Mouse (Mus musculus) layer of hippocampus, adult 9-10 months (tissue): ENCODE data around the gene Atp2a3.

Experiments used
- DNase-seq: peaks from one replicate; pipeline ENCODE4 v3.0.0; 2022; ENCODE audit warnings: low spot score

The Atp2a3 gene

DNA sequence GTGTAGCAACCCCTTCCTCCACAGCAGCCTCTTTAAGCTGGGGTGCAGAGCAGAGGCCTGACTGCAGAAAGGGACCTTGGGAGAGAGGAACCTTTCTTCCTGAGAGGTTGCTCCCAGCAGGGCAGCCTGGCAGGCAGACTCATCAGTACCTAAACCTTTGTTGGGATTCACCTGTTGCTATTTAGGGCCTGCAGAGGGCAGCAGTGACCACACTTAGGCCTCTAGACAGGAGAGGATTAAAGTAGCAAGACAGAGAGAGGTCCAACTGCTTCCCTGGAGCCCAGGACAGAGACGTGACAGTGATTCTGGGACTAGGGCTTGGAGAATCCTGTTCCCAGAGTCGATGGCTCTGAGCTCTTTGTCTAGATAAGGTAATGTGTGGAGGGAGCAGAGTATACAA is 45.4 kb downstream of the Atp2a3 start:
- no peak for DNase-seq

DNA sequence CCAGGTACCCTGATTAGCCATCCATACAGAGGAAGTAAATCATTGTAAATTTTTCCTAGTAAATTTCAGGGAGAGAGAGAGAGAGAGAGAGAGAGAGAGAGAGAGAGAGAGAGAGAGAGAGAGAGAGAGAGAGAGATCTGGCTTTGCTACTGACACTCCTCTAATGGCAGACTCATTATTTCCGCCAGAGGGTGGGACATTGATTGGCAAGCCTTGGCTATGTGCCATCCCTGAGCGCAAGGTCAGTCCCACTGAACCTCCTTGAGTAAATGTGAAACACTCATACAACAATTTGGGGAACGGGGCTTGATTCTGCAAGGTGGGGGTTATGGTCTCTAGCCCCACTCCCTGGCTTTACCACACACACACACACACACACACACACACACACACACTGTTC is 46.1 kb downstream of the Atp2a3 start:
- DNase-seq = no peak

DNA sequence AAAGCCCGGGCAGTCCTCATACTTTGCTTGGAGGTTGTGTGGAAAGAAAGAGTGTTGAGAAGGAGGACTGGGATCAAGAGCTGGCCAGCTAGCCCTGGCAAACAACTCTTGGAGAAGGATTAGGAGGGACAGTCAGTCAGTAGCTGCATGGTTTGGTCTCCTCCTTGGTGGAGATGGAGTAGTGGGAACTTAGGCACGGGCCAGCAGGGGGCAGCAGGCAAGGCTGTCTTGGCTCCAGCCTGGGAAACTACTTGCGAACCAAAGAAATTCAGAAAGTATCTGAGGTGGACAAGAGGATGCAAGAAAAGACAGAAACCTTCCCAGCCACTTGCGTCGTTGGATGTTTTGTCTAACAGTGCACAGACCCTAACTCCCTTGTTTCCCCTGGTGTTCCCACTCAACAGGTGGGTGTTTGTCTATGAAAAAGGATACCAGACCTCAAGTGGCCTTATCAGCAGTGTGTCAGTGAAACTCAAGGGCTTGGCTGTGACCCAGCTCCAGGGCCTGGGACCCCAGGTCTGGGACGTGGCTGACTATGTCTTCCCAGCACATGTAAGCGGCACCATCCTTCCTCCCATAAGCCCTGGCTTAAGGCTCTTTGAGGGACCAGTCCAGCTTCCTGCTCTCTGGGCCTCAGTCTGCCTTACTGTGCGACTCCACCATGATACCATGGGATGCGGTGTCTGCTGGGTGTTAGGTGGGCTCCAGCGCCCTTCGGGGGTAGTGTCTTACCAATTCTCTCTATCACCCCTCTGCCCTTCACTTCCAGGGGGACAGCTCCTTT is 46.9 kb downstream of the Atp2a3 start:
- no peak for DNase-seq

DNA sequence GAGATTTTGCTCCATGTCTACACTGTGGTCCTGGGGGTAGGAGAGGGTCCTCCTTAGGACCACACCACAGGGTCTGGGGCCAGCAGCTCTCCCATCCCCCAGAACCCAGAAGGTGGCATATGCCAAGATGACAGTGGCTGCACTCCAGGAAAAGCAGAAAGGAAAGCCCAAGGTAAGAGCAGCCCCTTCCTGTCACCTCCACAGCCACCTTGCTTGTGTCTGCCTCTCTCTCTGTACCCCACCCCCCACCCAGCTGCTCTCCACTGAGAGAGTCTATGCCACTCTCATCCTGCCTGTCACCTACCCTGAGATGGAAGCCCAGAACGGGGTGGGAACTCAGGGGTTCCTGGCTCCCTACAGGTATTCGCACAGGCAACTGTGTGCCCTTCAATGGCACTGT is 47.9 kb downstream of the Atp2a3 start:
- DNase-seq = no peak

DNA sequence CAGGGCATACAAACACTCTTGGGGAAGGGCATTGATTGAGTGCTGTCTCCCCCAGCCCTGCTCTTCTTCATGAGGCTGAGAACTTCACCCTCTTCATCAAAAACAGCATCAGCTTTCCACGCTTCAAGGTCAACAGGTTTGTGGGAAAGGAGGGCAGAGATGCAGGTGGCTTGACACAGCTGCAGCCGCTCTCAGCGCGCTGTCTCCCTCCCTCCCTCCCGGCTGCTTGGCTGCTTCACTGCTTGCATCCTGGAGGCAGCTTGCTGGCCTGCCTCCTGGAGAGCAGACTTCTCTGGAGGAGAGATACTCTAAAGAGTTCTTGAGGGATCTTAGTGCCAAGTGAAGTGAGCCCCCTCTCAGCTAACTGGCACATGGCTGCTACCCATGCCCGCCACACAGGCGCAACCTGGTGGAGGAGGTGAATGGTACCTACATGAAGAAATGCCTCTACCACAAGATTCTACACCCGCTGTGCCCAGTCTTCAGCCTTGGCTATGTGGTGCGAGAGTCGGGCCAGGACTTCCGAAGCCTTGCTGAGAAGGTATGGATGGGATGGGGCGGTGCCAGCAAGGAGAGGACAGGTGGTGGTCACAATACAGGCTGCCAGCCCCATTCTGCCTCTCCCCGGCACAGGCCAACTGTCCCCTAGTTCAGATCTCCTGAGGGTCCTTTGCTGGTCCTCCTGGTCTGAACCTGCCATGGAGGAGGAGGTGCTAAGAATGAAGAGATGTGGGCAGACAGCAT is 48.7 kb downstream of the Atp2a3 start:
- no peak for DNase-seq

DNA sequence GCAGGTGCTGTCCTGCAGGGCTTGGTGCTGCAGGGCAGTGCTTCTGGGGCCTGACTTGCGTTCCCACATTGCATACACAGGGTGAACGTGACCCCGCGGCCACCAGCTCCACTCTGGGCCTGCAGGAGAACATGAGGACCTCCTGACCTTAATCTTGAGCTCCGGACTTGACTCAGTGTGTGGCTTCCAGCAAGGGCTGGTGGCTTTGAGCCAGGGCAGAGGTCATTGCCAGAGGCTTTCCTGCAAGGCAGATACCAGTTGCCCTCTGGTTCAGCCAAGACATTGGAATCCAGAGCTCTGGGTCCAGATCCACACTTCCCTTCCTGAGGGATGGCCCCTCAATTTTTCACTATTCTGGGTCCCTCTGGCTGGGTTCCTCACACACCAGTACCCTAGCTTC is 53.0 kb downstream of the Atp2a3 start:
- no peak for DNase-seq

DNA sequence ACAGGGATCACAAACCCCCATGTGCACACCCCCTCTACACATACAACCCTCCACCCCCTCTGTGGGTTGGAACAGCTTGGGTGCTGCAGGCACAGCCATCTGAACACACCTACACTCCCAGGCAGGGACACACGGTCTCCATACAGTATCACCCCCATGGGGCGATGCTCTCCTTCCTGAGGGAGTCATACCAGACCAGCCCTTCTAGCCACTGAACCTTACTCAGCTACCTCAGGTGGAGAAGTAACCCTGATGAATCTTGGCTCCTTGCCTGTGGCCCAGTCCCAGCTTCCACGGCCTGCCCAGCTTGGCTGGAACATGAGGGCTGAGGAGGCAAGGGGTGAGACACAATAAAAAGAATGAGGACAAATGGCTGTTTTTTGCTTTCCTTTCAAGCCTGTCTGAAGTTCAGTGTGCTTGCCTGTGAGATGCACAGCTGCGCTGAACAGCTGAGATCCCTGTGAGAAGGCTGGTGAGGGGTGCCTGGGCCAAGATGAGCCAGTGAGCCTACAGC is 53.9 kb downstream of the Atp2a3 start:
- no peak for DNase-seq

DNA sequence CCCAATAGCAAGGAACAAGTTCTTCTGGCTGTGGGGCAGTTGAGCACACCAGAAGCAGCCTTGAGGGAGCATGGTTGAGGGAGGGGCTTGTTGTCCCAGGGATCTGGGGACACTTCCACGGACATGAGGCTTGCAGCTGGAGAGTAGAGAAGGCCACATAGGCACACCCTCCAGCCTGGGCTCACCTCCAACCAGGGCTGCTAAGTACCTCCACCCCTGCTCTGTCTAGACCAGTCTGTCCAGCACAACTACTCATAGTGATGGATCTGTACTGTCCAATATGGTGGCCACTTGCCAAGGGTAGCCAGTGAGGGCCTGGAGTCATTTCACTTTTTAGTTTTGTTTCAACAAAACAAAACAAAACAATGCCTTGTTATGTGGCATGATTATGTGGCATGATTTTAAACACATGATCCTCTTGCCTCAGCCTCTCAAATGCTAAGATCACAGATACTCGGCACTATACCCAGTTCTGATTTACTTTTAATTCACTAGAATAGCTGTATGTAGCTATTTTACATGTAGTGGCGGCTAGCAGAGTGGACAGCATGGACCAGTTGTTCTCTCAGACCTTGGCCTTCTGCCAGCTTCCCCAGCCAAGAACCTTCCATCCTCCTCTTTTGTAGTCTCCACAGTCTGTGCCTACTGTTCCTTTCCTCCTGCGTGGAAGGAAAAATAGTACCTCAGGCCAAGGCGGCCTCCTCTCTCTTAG is 54.6 kb downstream of the Atp2a3 start:
- DNase-seq = no peak

DNA sequence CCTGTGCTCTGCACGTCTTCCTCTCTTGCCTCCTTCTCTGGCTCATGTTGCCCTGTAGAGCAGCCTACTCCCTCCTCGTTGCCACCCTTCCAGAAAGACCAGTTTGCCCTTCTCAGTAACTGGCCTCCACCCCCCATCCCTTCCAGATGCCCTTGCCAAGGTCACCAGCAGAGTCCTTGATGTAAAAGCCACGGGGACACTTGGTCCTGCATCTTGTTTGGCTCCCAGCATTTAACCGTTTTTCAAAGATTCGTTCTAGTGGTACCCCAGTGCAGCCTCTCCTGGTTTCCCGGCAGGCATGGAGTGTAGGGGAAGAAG is 55.1 kb downstream of the Atp2a3 start:
- no peak for DNase-seq

DNA sequence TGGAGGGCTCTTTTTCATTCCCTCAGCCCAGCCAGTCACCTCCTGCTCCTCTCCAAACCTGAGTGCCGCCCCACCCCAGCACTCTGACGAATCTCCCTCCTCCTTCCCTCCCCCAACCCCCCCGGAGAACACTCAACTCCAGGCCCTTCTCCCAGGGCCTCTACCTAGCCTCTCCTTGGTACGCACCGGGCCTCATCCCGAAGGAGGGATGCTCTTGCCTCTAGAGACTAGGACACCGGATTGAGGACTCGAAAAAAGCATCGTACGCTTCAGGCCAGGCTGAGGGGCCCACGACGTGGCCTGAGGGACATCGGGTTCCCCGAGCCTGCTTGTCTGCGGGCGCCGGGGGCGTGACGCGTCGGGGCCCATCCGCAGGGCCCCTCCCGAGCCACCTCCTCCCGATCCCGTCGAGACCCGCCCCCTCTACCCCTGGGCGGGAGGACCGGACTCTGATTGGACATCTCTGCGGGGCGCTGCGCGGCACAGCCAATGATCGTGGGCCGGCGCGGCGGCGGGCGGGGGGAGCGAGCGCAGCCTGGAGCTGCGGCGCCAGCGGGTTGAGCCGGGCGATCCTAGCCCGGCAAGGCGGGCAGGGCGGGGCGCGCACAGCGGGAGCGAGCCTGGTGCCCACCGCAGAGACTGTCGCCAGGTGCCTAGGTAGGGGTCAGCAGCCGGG is 57.6 kb downstream of the Atp2a3 start, which contains the start of gene Camkk1:
Gene Camkk1, plus strand, starts transcription at position 538 of the 676 bp plus-strand sequence.
- peak; percentile 77 for DNase-seq

DNA sequence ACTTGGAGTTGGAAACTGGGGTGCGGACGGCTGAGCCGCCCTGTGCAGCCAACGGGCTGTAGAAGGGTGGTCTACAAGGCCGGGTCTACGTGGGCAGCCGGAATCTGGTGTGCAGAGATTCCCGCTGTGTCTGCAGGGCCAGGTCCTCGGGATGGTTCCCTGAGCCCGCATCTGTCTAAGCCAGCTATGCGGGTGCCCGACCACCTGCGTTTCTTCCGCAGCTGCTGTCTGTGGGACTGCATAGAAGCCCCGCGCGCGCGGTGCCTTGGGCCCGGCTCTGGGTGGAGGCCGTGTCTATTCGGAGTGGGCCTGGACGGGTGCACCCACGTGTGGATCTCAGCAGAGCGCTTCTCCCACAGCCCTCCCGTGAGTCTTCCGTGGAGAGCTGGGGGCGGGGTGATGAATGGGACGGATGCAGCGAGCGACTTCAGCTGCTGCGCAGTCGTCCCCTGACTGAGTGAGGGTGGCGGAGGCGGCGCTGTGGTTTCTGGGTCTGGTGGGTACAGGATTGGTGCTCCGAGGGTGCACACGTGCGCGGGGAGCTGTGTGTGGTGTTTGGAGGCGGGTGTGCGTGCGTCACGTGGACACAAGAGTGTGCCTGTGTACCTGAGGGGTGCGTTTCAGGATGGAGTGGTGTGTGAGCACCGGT is 58.3 kb downstream of the Atp2a3 start:
- DNase-seq = no peak

DNA sequence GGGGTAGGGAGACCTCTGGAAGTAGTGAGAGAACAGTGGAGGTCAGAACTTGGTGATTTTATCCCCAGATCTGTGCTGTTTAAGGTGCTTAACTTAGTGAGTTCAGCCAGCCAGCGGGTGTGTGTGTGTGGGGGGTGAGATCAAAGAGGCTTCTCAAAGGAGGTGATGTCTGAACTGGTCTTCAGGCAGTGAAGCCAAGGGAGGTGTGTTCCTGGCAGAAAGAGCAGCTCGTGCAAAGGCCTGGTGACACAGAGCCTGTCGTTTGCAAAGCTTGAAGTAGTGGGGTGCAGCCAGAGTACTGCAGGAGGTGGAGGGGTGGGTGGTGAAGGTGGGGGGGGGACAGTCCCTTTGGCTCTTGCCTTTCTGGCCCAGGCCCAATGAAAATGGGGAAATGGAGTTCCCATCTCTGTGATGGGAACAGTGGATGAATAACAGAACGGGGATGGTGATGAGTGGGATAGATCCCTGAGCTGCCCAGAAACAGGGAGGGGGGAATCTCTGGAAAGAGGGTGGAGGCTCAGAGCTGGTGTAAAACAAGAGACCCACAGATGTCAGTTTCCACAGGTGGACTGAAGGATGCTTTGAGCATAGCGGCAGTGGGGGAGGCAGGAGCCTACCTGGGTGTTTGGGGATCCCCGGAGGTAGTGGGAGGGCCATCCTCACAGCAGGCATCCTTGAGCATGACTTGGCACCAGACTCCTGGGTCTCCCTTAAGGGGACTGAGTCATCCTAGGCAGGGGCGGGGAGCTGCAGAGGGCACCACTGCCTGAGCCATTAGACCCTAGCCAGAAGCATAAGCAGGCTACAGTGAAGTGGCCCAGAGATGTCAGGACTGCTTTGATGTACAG is 60.2 kb downstream of the Atp2a3 start:
- no peak for DNase-seq

DNA sequence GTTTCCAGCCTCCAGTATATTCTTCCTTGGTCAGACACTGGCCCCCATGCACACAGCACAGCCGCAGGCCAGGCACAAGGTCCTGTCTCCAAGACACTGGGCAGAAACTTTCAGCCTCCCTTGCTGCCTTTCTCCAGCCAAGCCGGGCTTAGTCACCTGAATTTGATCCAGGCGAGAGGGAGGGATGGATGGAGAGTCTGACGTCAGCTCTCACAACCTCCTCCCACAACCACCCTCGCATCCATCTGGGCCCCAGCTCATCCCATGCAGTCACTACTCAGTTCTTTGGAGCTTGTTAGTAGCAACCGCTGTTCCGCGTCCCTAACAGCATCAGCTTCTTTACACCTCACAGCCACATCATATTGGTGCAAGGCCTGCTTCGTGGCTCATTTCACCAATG is 62.1 kb downstream of the Atp2a3 start:
- DNase-seq = peak; percentile 65

DNA sequence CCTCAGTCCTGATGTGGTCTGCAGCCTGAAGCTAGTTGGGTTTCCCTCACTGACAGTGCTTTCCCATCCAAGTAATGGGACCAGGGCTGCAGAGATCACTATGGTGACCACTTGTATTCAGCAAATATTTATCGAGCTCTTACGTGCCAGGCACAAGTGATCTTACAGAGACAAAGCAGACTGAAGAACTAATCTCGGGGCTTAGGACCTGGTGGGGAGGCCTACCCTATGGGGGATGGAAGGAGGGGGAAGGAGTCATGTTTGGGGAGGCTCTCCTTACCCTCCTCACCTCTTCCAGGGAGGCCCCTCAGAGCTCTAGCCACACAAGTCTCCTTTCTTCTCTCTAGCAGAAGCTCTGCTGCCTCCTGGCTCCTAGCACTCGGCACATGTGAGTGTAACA is 62.9 kb downstream of the Atp2a3 start:
- DNase-seq = no peak

DNA sequence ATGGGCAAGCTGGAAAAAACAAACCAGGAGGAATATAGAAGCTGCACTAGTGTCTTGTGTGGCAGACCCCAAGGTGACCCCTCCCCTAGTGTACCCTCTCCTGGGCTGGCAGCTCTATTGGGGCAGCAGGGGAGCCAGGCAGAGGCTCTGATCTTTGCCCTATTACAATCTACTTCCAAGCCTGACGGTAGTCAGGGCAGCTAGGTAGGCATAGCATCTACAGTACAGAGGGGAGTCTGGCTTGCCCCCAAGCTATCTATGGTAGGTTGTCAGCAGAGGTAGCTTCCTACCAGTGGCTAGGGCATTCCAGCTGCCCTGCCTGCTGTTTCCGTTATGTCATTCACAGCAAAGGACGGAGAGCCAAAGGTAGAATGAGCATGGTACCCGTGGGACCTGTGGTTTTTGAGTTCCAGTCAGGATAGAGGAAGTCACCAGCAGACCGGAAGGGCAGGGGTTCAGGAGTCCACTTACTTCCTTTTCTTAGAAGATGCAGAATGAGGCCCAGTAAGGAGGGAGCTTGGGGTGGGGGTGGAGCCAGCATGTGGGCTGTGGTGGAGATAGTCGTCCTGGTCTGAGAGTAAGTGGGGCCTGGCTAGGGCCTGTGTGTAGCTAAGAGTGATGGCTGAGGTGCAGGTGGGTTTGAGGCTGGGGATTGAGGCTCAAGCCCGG is 63.4 kb downstream of the Atp2a3 start:
- DNase-seq = no peak

DNA sequence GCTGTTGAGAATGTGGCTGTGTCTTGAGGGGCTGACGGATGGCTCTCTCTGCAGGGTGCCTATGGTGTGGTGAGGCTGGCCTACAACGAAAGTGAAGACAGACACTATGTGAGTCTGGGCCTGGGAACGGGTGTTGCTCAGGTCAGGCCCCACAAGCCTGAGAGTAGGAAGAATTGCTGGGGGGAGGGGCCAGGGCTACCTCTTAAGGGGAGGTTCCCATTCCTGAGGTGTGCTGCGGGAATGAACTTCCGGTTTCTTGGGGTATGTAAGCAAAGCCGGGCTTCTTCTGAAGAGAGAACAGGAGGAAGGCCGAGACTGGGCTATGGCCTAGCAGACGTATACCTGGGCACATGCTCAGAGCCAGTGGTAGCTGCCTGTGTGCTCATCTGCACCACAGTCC is 66.0 kb downstream of the Atp2a3 start:
- DNase-seq = no peak

DNA sequence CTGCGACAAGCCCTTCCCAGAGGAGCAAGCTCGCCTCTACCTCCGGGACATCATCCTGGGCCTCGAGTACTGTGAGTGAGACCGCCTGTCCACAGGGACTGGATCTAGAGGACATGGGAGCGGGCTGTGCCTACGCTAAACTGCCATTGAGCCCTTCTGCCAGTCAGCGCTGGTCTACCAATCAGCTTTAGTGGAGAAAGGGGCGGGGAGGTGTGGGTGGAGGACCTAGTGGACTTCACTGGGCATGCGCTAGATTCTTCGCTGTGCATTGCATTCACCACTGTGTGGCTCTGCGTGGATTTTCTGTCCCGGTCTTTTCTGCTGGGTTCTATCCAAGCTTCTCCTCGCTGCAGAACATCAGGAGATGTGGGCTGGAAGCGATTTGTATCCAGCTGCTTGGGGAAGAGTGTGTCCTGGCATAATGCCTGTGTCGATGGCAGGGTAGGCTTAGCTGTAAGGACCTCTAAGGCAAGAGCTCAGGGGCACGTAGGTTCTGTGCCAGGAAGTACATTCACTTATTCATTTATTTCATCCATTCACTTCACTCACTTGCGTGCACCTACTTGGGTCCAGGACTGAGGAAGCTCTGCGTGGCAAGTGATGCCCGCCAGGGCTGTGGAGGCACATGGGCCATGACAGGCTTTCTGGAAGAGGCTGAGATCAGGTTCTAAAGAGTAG is 70.0 kb downstream of the Atp2a3 start:
- peak; percentile 76 for DNase-seq

DNA sequence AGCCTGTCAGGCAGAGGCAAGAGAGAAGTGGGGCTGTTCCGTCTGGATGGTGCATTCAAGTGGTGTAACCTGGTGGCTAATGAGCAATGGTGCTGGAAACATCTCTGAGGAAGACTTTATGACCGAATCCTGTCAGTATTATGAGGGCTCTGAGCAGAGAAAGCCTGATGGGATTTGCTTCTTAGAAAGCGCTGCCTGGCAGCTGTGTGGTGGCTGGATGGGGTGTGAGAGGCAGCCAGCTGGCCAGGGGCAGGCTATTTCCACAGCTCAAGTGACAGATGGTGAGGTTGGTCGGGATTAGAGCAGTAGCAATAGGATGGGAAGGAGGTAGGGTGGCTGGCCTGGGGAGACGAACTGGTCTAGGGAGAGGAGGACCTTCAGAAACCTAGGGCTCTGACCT is 70.6 kb downstream of the Atp2a3 start:
- no peak for DNase-seq

DNA sequence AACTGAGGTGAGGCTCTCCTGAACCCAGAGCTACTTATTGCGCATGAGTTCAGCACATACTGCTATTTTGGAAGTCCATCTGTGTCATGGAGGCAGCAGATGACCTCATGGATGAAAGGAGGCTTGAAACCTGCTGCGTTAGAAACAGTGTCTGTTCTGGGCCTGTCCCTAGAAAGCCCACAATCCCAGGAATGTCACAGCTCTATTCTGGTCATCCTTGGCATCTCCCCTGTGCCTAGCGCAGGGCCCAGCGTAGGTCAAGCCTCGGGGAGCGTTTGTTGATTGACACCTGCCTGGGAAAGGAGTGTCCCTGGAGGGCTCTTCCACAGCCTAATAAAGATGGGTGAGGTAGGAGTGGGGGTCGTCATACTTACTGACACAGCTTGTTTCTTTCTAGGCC is 75.1 kb downstream of the Atp2a3 start:
- no peak for DNase-seq

DNA sequence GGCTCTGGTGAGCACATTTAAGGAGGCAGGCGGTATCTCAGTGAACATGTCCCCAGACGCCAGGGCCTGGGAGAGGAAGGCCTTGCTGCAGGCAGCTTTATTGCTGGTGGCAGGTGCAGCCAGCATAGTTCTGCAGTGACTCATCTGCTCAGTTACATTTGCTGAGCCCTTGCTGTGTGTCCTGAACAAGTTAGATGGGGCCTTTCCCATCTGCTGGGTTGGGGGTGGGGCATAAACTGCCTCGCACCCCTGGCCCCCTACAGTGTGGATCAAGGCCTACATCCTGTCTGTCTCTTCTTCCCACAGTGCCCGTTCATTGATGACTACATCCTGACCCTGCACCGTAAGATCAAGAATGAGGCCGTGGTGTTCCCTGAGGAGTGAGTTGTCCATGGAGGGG is 75.9 kb downstream of the Atp2a3 start:
- DNase-seq = no peak
